Mouse (Mus musculus) macrophage (primary cell): ENCODE results near the gene Ptprj. TPM values are rescaled to one million over a fixed set of nuclear protein-coding genes. Genes with fewer than 3 reads are reported as not detected.

Source experiments
- H3K27ac ChIP-seq: fragments of 350-480 bp; formaldehyde crosslinking; 2 replicates; pipeline ENCODE4 v1.9.0; 2021
- H3K36me3 ChIP-seq: fragments of 350-480 bp; formaldehyde crosslinking; 2 replicates; pipeline ENCODE4 v1.9.0; 2021; ENCODE audit errors: inconsistent target
- H3K4me3 ChIP-seq: fragments of 350-480 bp; formaldehyde crosslinking; 2 replicates; pipeline ENCODE4 v1.9.0; 2021; ENCODE audit errors: inconsistent target
- H3K79me2 ChIP-seq: fragments of 350-480 bp; formaldehyde crosslinking; 2 replicates; pipeline ENCODE4 v1.9.0; 2021; ENCODE audit errors: inconsistent target
- WGBS: methylation state at CpG from one replicate; pipeline ENCODE4 v1.1.7; 2026; ENCODE audit warnings: inconsistent platforms; ENCODE audit not compliant: missing documents; 5-methylcytosine and 5-hydroxymethylcytosine counted together
- polyA plus RNA-seq: library from polyadenylated mRNA; stranded (reverse); fragments of 250-400 nt; gene quantifications from 3 replicates; pipeline ENCODE4 v1.2.4, GENCODE M21; 2018; ENCODE audit warnings: inconsistent platforms
- total RNA-seq, 78 experiments: library from RNA; depleted of rRNA; stranded (reverse); fragments of 250-400 nt; gene quantifications; 1 replicate in 9 of 78; 2 replicates in 24 of 78; 3 replicates in 43 of 78; 4 replicates in 2 of 78; pipeline ENCODE4 v1.2.4; 2018; ENCODE audit warnings: inconsistent platforms in 56 of 78

Ptprj gene
- 100 to 1,000 TPM; 126 to 596 (median 231) TPM for total RNA-seq (2018; cell fraction: chromatin; rRNA removed)
- 100 to 1,000 TPM; 160 to 376 (median 210) TPM for total RNA-seq (2018; cell fraction: cytosol; rRNA removed)
- 100 to 1,000 TPM; 188 to 661 (median 403) TPM for total RNA-seq (2018; cell fraction: nucleus; rRNA removed)
- 88.7 to 130 TPM (median 125 TPM) in 3 replicates for polyA plus RNA-seq

GRCm38 (mm10) chr2:90580236-90581005 is at the start of gene Ptprj:
TSS of gene Ptprj (minus strand) at chr2:90580647.
- Histone ChIP-seq H3K27ac (peak within 1 kb of the TSS; percentile 97), H3K36me3 (no peaks in the 10 kb centered on the region), H3K4me3 (peak within 1 kb of the TSS; percentile 60), H3K79me2 (peaks cover 33% of the 10 kb centered on the region)
- under 1% methylated on average over 96 of the region's 100 CpGs for WGBS

GRCm38 (mm10) chr2:90629552-90629951 is 49.1 kb upstream of the Ptprj start:
- Histone ChIP-seq H3K4me3 (no peak overlapping the region), H3K27ac (no peak overlapping the region), H3K79me2 (no peaks in the 10 kb centered on the region), H3K36me3 (no peaks in the 10 kb centered on the region)
- 100% methylated on average over 2 of the region's 2 CpGs for WGBS

GRCm38 (mm10) chr2:90628261-90628660 is 47.8 kb upstream of the Ptprj start:
- WGBS, result 91% methylated on average over 5 of the region's 5 CpGs
- Histone ChIP-seq H3K27ac (no peak overlapping the region), H3K79me2 (no peaks in the 10 kb centered on the region), H3K4me3 (no peak overlapping the region), H3K36me3 (no peaks in the 10 kb centered on the region)

- Histone ChIP-seq H3K79me2 (no peaks in the 10 kb centered on the region), H3K4me3 (no peak overlapping the region), H3K27ac (no peak overlapping the region), H3K36me3 (no peaks in the 10 kb centered on the region)
- WGBS, result 22% methylated on average over 6 of the region's 6 CpGs
Measured at GRCm38 (mm10) chr2:90624920-90625319, 44.5 kb upstream of the Ptprj start.

GRCm38 (mm10) chr2:90624339-90624738 is 43.9 kb upstream of the Ptprj start:
- Histone ChIP-seq H3K79me2 (no peaks in the 10 kb centered on the region), H3K36me3 (no peaks in the 10 kb centered on the region), H3K27ac (no peak overlapping the region), H3K4me3 (no peak overlapping the region)
- 21% methylated on average over 4 of the region's 4 CpGs for WGBS

GRCm38 (mm10) chr2:90620815-90621214 is 40.4 kb upstream of the Ptprj start:
- H3K79me2 ChIP-seq, result no peaks in the 10 kb centered on the region
- no peaks in the 10 kb centered on the region for H3K36me3 ChIP-seq
- no peak overlapping the region for H3K4me3 ChIP-seq
- 96% methylated on average over 5 of the region's 5 CpGs for WGBS
- no peak overlapping the region for H3K27ac ChIP-seq

GRCm38 (mm10) chr2:90619648-90620047 is 39.2 kb upstream of the Ptprj start:
- no peak overlapping the region for H3K4me3 ChIP-seq
- 85% methylated on average over 2 of the region's 2 CpGs for WGBS
- H3K36me3 ChIP-seq, result no peaks in the 10 kb centered on the region
- H3K79me2 ChIP-seq, result no peaks in the 10 kb centered on the region
- no peak overlapping the region for H3K27ac ChIP-seq

- no peak overlapping the region for H3K27ac ChIP-seq
- no peaks in the 10 kb centered on the region for H3K36me3 ChIP-seq
- H3K4me3 ChIP-seq, result no peak overlapping the region
- WGBS, result 84% methylated on average over 14 of the region's 14 CpGs
- no peaks in the 10 kb centered on the region for H3K79me2 ChIP-seq
Measured at GRCm38 (mm10) chr2:90614651-90615171, 34.3 kb upstream of the Ptprj start.

- H3K36me3 ChIP-seq, result no peaks in the 10 kb centered on the region
- H3K79me2 ChIP-seq, result no peaks in the 10 kb centered on the region
- 100% methylated on average over 2 of the region's 3 CpGs for WGBS
- no peak overlapping the region for H3K27ac ChIP-seq
- no peak overlapping the region for H3K4me3 ChIP-seq
Measured at GRCm38 (mm10) chr2:90613591-90613990, 33.1 kb upstream of the Ptprj start.

GRCm38 (mm10) chr2:90613006-90613405 is 32.6 kb upstream of the Ptprj start:
- Histone ChIP-seq H3K4me3 (no peak overlapping the region), H3K79me2 (no peaks in the 10 kb centered on the region), H3K36me3 (no peaks in the 10 kb centered on the region), H3K27ac (no peak overlapping the region)
- WGBS, result 50% methylated on average over 1 of the region's 2 CpGs

GRCm38 (mm10) chr2:90611959-90612571 is 31.6 kb upstream of the Ptprj start:
- H3K79me2 ChIP-seq, result no peaks in the 10 kb centered on the region
- H3K36me3 ChIP-seq, result no peaks in the 10 kb centered on the region
- H3K27ac ChIP-seq, result peak overlapping the region; percentile 28; the same call in 1 of the 2 replicates
- 27% methylated on average over 10 of the region's 10 CpGs for WGBS
- H3K4me3 ChIP-seq, result no peak overlapping the region

- Histone ChIP-seq H3K79me2 (no peaks in the 10 kb centered on the region), H3K4me3 (no peak overlapping the region), H3K27ac (no peak overlapping the region), H3K36me3 (no peaks in the 10 kb centered on the region)
- WGBS, result 100% methylated on average over 3 of the region's 3 CpGs
Measured at GRCm38 (mm10) chr2:90601056-90601455, 20.6 kb upstream of the Ptprj start.

GRCm38 (mm10) chr2:90588141-90588540 is 7.7 kb upstream of the Ptprj start:
- Histone ChIP-seq H3K79me2 (no peaks in the 10 kb centered on the region), H3K4me3 (no peak overlapping the region), H3K27ac (no peak overlapping the region), H3K36me3 (no peaks in the 10 kb centered on the region)
- 100% methylated on average over 1 of the region's 1 CpGs for WGBS

GRCm38 (mm10) chr2:90584506-90584905 is 4.1 kb upstream of the Ptprj start:
- 46% methylated on average over 4 of the region's 4 CpGs for WGBS
- H3K4me3 ChIP-seq, result no peak overlapping the region
- H3K79me2 ChIP-seq, result peaks cover 4% of the 10 kb centered on the region; the same call in 1 of the 2 replicates
- no peaks in the 10 kb centered on the region for H3K36me3 ChIP-seq
- no peak overlapping the region for H3K27ac ChIP-seq

GRCm38 (mm10) chr2:90583628-90584131 is 3.2 kb upstream of the Ptprj start:
- 23% methylated on average over 5 of the region's 5 CpGs for WGBS
- Histone ChIP-seq H3K4me3 (no peak overlapping the region), H3K27ac (no peak overlapping the region)

More at GRCm38 (mm10) chr2:90583628-90584131, 3.2 kb upstream of the Ptprj start:
- peaks cover 9% of the 10 kb centered on the region; the same call in 1 of the 2 replicates for H3K79me2 ChIP-seq
- no peaks in the 10 kb centered on the region for H3K36me3 ChIP-seq
